Mouse (Mus musculus): ENCODE measurements around the gene Ttll1. TPM values are rescaled to one million over a fixed set of nuclear protein-coding genes. Genes with fewer than 3 reads are reported as not detected.
"Not testable (repeated sequence)": the region's sequence is repeated elsewhere in the genome, so short reads cannot be mapped to it uniquely, and the experiment has no call there.

The Ttll1 gene
- polyA plus RNA-seq, 1 experiment, result 4.4 TPM

GRCm38 (mm10) chr15:83515018-83515417, 4.3 kb upstream of the Ttll1 start:
- 77% methylated on average over 5 of the region's 5 CpGs for WGBS
- H3K36me3 ChIP-seq (ENCODE audit: control insufficient read depth, insufficient read depth, low read length), result no peaks in the 10 kb centered on the region
- no peak for DNase-seq (ENCODE audit: low read depth in 1 of 2, low spot score in 2 of 2)
- no peaks in the 10 kb centered on the region for H3K27me3 ChIP-seq (ENCODE audit: control insufficient read depth, insufficient read depth, low read length)
- no peak overlapping the region for H3K4me3 ChIP-seq (ENCODE audit: extremely low read depth, insufficient read depth, insufficient read length)
- H3K4me1 ChIP-seq (ENCODE audit: control insufficient read depth, insufficient read depth, insufficient read length), result no peaks in the 10 kb centered on the region
- no peak for TF ChIP-seq POLR2A (IDR thresholded peaks at IDR 0.05; ENCODE audit: low read depth, low read length)
- TF ChIP-seq CTCF (IDR thresholded peaks at IDR 0.05; ENCODE audit: extremely low read depth, insufficient read depth, insufficient read length, insufficient replicate concordance), result no peak
- no peak overlapping the region for H3K27ac ChIP-seq (ENCODE audit: insufficient read depth, low read length)

- no peak for DNase-seq (ENCODE audit: low read depth in 1 of 2, low spot score in 2 of 2)
- Histone ChIP-seq H3K27ac (ENCODE audit: insufficient read depth, low read length) (no peak overlapping the region), H3K36me3 (ENCODE audit: control insufficient read depth, insufficient read depth, low read length) (no peaks in the 10 kb centered on the region), H3K4me1 (ENCODE audit: control insufficient read depth, insufficient read depth, insufficient read length) (no peaks in the 10 kb centered on the region), H3K4me3 (ENCODE audit: extremely low read depth, insufficient read depth, insufficient read length) (no peak overlapping the region), H3K27me3 (ENCODE audit: control insufficient read depth, insufficient read depth, low read length) (no peaks in the 10 kb centered on the region)
- no peak for TF ChIP-seq POLR2A (IDR thresholded peaks at IDR 0.05; ENCODE audit: low read depth, low read length)
- TF ChIP-seq CTCF (IDR thresholded peaks at IDR 0.05; ENCODE audit: extremely low read depth, insufficient read depth, insufficient read length, insufficient replicate concordance), result no peak
- 66% methylated on average over 13 of the region's 13 CpGs for WGBS
These were observed 2.0 kb upstream of the Ttll1 start for GRCm38 (mm10) chr15:83512489-83513281.

GRCm38 (mm10) chr15:83509950-83510804, 516 bp downstream of the Ttll1 start:
- no peaks in the 10 kb centered on the region for H3K36me3 ChIP-seq (ENCODE audit: control insufficient read depth, insufficient read depth, low read length)
- H3K27ac ChIP-seq (ENCODE audit: insufficient read depth, low read length), result peak overlapping the region; percentile 36
- 34% methylated on average over 17 of the region's 17 CpGs for WGBS

GRCm38 (mm10) chr15:83501483-83501882, 9.2 kb downstream of the Ttll1 start:
- H3K27me3 ChIP-seq (ENCODE audit: control insufficient read depth, insufficient read depth, low read length); H3K4me3 ChIP-seq (ENCODE audit: extremely low read depth, insufficient read depth, insufficient read length); H3K27ac ChIP-seq (ENCODE audit: insufficient read depth, low read length); H3K4me1 ChIP-seq (ENCODE audit: control insufficient read depth, insufficient read depth, insufficient read length); H3K36me3 ChIP-seq (ENCODE audit: control insufficient read depth, insufficient read depth, low read length); DNase-seq (ENCODE audit: low read depth in 1 of 2, low spot score in 2 of 2): not testable (repeated sequence)
- 83% methylated on average over 6 of the region's 6 CpGs for WGBS

More at GRCm38 (mm10) chr15:83509950-83510804, 516 bp downstream of the Ttll1 start:
- no peak for DNase-seq (ENCODE audit: low read depth in 1 of 2, low spot score in 2 of 2)
- Histone ChIP-seq H3K4me3 (ENCODE audit: extremely low read depth, insufficient read depth, insufficient read length) (peak overlapping the region; percentile 51; the same call in 1 of the 2 replicates), H3K27me3 (ENCODE audit: control insufficient read depth, insufficient read depth, low read length) (no peaks in the 10 kb centered on the region), H3K4me1 (ENCODE audit: control insufficient read depth, insufficient read depth, insufficient read length) (no peaks in the 10 kb centered on the region)
- TF ChIP-seq POLR2A (IDR thresholded peaks at IDR 0.05; ENCODE audit: low read depth, low read length) (no peak), CTCF (IDR thresholded peaks at IDR 0.05; ENCODE audit: extremely low read depth, insufficient read depth, insufficient read length, insufficient replicate concordance) (no peak)

- no peaks in the 10 kb centered on the region for H3K4me1 ChIP-seq (ENCODE audit: control insufficient read depth, insufficient read depth, insufficient read length)
- no peaks in the 10 kb centered on the region for H3K27me3 ChIP-seq (ENCODE audit: control insufficient read depth, insufficient read depth, low read length)
- WGBS, result 70% methylated on average over 3 of the region's 3 CpGs
- peaks cover 2% of the 10 kb centered on the region for H3K36me3 ChIP-seq (ENCODE audit: control insufficient read depth, insufficient read depth, low read length)
- no peak overlapping the region for H3K4me3 ChIP-seq (ENCODE audit: extremely low read depth, insufficient read depth, insufficient read length)
- DNase-seq (ENCODE audit: low read depth in 1 of 2, low spot score in 2 of 2), result peak in 1 of 2 experiments; percentile 43
- TF ChIP-seq CTCF (IDR thresholded peaks at IDR 0.05; ENCODE audit: extremely low read depth, insufficient read depth, insufficient read length, insufficient replicate concordance) (peak; percentile 49; the same call in 1 of the 2 replicates), POLR2A (IDR thresholded peaks at IDR 0.05; ENCODE audit: low read depth, low read length) (no peak)
- no peak overlapping the region for H3K27ac ChIP-seq (ENCODE audit: insufficient read depth, low read length)
These were observed 10.3 kb downstream of the Ttll1 start for GRCm38 (mm10) chr15:83500352-83500751.

GRCm38 (mm10) chr15:83499211-83499755, 11.4 kb downstream of the Ttll1 start:
- peaks cover 4% of the 10 kb centered on the region; the same call in 1 of the 2 replicates for H3K36me3 ChIP-seq (ENCODE audit: control insufficient read depth, insufficient read depth, low read length)

More at GRCm38 (mm10) chr15:83499211-83499755, 11.4 kb downstream of the Ttll1 start:
- Histone ChIP-seq H3K4me3 (ENCODE audit: extremely low read depth, insufficient read depth, insufficient read length) (no peak overlapping the region), H3K27ac (ENCODE audit: insufficient read depth, low read length) (no peak overlapping the region), H3K27me3 (ENCODE audit: control insufficient read depth, insufficient read depth, low read length) (no peaks in the 10 kb centered on the region), H3K4me1 (ENCODE audit: control insufficient read depth, insufficient read depth, insufficient read length) (no peaks in the 10 kb centered on the region)
- WGBS, result 85% methylated on average over 10 of the region's 10 CpGs
- no peak for DNase-seq (ENCODE audit: low read depth in 1 of 2, low spot score in 2 of 2)
- TF ChIP-seq POLR2A (IDR thresholded peaks at IDR 0.05; ENCODE audit: low read depth, low read length), result no peak
- TF ChIP-seq CTCF (IDR thresholded peaks at IDR 0.05; ENCODE audit: extremely low read depth, insufficient read depth, insufficient read length, insufficient replicate concordance), result no peak
